Mouse (Mus musculus) layer of hippocampus, adult 9-10 months (tissue): Measurements from ENCODE around the gene Lrba.

Source experiments
- DNase-seq: peaks from one replicate; pipeline ENCODE4 v3.0.0; 2022; ENCODE audit warnings: low spot score

Lrba gene

GRCm38 (mm10) chr3:86797871-86798460 is 573.5 kb downstream of the Lrba start:
- DNase-seq, result no peak

- no peak for DNase-seq
These were observed 574.6 kb downstream of the Lrba start for GRCm38 (mm10) chr3:86799041-86799440.

- DNase-seq, result no peak
These were observed 576.4 kb downstream of the Lrba start for GRCm38 (mm10) chr3:86800841-86801240.

GRCm38 (mm10) chr3:86802825-86803224 is 578.3 kb downstream of the Lrba start:
- no peak for DNase-seq

- no peak for DNase-seq
These were observed 579.8 kb downstream of the Lrba start for GRCm38 (mm10) chr3:86804265-86804664.

GRCm38 (mm10) chr3:86806834-86807233 is 582.4 kb downstream of the Lrba start:
- DNase-seq, result no peak

GRCm38 (mm10) chr3:86807750-86808467 is 583.4 kb downstream of the Lrba start:
- DNase-seq, result no peak

GRCm38 (mm10) chr3:86809199-86809598 is 584.7 kb downstream of the Lrba start:
- no peak for DNase-seq

- DNase-seq, result no peak
These were observed 585.2 kb downstream of the Lrba start for GRCm38 (mm10) chr3:86809646-86810045.

GRCm38 (mm10) chr3:86810908-86811307 is 586.4 kb downstream of the Lrba start:
- DNase-seq, result no peak

GRCm38 (mm10) chr3:86812689-86813088 is 588.2 kb downstream of the Lrba start:
- peak; percentile 67 for DNase-seq

- no peak for DNase-seq
These were observed 593.6 kb downstream of the Lrba start for GRCm38 (mm10) chr3:86818001-86818585.

- no peak for DNase-seq
These were observed 594.9 kb downstream of the Lrba start for GRCm38 (mm10) chr3:86819372-86819771.

GRCm38 (mm10) chr3:86820344-86820743 is 595.9 kb downstream of the Lrba start:
- no peak for DNase-seq

- no peak for DNase-seq
These were observed 596.9 kb downstream of the Lrba start for GRCm38 (mm10) chr3:86821383-86821782.

GRCm38 (mm10) chr3:86827506-86827905 is 603.0 kb downstream of the Lrba start:
- DNase-seq, result no peak

GRCm38 (mm10) chr3:86832115-86832514 is 607.6 kb downstream of the Lrba start:
- no peak for DNase-seq
